Mouse (Mus musculus) kidney, adult 8-10 months (tissue): ENCODE measurements at regions not wholly inside any gene's neighbourhood (a gene's known extent, or its start where the extent isn't known, plus 50 kb on each side); places are given as distances from the start of the nearest gene placed in this dataset.

Experiments used
- DNase-seq, 2 experiments: peaks; one replicate each; pipeline ENCODE4 v3.0.0; 2022

DNA sequence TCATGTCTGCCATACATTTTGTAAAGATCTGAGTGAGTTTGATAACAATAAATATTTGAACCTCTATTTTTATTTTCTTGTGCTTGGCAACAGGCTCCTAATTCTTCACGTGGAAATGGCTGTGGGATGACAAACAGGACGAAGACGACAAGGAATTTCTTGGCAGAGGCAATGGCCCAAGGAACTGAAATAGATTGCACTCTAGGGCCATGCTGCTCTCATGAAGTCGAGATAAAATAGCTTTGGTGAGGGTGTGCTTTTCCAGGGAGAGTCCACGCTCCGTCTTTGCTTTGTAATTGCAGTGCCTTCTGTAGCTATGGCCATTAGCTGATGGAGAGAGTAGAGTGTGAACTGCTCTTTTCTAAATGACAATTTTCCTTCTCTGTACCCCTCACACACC, 50.9 kb upstream of the 1810046K07Rik start:
- no peak for DNase-seq

- DNase-seq, result no peak
These were observed 65.2 kb upstream of the 1810046K07Rik start for GRCm38 (mm10) chr9:51393921-51394320.

- peak; percentile 1 to 3 for DNase-seq
These were observed 65.7 kb upstream of the 1810046K07Rik start for GRCm38 (mm10) chr9:51394372-51394771.

GRCm38 (mm10) chr9:51396801-51397200, 68.1 kb upstream of the 1810046K07Rik start:
- DNase-seq, result no peak

- DNase-seq, result no peak
These were observed 69.0 kb upstream of the 1810046K07Rik start for GRCm38 (mm10) chr9:51397589-51398220.

DNA sequence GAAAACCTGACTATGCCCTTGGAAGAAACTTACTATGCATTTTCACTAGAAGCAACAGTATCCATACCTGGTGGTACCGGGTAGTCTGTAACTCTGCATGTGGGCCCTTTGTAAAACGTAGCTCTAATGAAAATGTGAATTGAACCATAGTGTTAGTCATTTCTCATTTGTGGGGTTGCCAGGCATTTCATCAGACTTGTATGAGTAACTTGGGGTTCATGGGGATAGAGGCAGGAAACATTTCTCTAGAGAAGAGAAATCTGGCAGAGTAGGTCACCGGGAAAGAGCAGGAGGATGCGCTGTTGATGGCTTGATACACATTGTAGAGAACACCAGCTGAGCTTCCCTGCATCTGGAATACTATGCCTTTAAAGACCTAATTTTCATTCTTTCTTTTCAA, 70.2 kb upstream of the 1810046K07Rik start:
- no peak for DNase-seq

DNA sequence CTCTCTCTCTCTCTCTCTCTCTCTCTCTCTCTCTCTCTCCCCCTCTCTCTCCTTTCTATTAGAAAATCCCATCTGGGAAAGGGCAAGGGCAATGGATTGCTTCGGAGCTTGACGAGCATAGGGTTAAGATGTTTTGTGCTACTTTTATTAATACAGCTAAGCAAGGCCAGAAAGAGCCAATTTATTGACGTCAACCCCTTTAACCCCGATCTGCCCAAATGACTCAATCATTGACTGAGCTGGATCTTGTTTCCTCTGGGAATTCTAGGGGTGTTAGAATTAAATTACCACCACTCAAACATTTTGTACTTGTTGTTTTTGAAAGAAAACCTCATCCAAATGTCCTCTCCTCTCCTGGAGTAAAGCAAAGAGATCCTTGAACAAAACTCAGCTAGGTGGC, 70.6 kb upstream of the 1810046K07Rik start:
- DNase-seq, result no peak

DNA sequence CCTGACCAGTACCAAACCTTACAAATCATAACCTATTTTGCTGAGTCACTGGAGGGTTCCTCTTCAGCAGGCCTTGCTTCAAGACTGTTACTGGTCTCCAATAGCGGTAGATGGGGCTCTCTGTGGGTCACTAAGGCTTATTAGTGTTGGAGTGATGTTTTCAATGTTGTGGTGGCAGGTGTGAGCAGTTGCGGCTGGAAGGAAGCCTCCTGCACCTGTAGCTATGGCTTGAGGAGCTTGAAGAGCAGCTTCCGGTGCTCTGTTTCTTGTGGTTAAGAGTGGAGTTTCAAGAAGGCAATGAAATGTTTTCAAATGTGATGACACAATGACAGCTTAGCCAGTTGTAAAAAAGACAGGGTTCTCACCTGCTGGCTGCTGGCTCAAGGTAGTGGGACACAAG, 73.1 kb upstream of the 1810046K07Rik start:
- no peak for DNase-seq

GRCm38 (mm10) chr9:51407978-51408377, 79.3 kb upstream of the 1810046K07Rik start:
- DNase-seq, result no peak

DNA sequence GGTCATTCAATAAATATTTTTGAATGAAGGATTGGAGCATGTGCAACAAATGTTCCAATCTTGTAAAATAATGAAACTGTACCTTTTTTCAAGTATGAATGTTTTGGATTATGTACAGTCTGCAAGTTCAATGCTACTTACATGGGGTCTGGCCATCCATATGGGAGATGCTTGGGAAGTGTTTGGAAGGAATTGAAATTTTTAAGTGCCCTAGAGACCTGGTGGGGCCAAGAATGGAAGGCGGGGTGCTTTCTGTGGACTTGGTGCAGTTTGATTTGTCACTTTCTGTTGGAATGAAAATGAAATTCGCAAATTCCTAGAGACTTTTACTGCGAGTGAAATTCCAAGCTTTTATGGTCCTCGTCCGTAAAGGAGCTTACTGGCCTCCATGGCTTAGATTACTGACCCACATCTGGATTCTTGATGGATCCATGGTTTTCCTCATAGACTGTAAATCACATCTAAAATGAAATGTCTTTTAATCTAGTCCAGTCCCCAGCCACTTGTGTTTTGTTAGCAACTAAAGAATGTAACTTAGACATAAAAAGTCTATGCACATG, 90.3 kb upstream of the 1810046K07Rik start:
- DNase-seq, result no peak

DNA sequence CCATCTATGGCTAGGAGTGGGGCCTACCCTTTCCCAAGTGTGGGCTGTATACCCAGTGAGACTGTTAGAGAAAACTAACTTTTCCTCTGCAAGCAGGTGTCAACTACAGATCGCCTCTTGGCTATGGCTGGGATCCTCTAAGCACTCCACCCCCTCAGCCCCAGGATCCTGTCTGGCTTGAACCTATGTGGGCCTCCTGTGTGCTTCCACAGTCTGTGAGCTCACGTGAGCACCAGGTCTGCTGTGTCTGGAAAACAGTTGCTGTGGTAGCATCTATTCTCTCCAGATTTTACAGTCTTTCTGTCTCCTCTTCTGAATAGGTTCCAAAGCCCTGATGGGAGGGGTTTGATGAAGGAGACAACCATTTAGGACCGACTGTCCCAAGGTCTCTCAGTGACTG, 93.8 kb upstream of the 1810046K07Rik start:
- DNase-seq, result no peak

DNA sequence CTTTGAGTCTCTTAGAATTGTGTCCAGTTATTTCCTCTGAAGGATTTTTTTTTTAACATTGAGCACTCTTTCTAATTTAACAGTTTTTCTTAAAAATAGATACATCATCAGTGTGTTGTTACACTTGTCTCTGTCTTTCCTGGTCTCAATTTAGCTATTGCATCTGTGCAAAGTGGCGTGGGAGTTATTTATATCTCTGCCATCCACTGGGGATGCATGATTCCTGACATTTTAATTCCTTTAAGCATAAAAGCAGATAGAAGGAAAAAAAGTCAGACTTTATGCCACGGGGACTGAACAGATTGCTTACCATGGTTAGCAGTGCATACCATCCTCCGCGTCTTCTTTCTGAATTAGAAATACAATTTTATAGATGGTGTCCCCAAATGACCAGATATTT, 94.6 kb upstream of the 1810046K07Rik start:
- DNase-seq, result no peak

DNA sequence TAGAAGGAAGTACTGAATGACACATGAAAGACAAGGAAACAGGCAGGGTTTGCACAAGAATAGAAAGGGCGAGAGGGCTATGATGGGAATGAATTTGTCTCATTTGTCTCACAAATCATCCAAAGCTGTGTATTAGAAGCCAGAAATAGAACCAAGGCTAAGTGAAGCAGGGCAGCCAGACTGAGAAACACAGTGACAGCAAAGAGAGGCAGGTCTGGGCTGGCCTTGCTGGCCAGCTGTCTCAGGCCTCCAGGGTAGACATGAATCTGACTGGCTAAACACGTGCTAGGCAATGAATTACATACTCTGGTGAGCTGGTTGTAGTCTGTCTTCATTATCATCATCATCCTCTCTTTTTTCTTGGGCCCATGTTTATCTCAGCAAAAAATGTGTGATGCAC, 101.7 kb upstream of the 1810046K07Rik start:
- no peak for DNase-seq

GRCm38 (mm10) chr9:51437130-51437529, 108.4 kb upstream of the 1810046K07Rik start:
- no peak for DNase-seq

DNA sequence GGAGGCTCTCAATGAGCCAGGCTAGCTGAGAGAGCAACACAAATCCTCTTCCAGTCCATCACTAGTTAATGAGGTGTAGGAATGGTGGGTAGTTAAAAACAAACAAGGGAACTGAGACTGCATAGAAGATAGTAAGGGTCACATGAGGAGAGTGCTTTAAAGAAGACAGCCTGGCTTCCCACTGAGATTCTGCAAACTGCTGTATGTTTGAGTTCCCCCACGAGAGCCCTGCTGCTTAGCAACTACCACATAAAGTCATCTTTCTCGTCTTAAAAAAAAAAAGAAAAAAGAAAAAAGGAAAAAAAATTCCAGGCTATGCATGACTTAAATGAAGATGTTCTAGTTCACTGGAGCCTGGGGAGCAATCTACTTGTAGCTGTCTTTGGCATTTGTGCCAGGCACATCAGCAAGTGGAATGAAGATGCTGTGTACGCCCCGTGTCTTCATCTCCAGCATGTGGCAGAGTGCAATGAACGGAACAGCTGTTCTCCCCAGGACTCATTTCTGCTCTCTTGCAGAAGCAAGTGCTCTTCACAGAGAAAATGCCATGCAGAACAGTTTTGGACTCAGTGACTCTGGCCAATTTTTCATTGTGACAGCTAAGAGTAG, 113.2 kb upstream of the 1810046K07Rik start:
- DNase-seq, result no peak

DNA sequence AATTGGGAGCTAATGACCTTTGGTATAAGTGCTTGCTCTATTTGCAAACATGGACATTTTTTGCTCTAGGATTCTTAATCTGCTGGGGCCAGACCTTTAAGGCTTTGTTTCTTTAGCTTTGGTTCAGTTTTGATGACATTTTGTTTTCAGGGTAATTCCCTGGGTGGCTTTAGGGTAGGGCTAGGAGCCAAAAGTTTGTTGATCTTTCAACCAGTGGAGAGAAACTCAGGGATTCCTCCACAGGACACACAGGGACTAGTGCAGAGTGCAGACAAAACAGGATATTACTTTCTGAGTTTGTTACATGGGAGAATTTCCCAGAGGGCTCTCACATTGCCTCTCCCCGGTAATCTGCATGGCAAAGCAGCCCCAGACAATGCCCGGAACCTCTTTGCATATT, 127.0 kb upstream of the 1810046K07Rik start:
- DNase-seq, result no peak

- no peak for DNase-seq
These were observed 133.8 kb upstream of the 1810046K07Rik start for GRCm38 (mm10) chr9:51462463-51463024.

- no peak for DNase-seq
These were observed 141.3 kb upstream of the 1810046K07Rik start for GRCm38 (mm10) chr9:51470031-51470430.

DNA sequence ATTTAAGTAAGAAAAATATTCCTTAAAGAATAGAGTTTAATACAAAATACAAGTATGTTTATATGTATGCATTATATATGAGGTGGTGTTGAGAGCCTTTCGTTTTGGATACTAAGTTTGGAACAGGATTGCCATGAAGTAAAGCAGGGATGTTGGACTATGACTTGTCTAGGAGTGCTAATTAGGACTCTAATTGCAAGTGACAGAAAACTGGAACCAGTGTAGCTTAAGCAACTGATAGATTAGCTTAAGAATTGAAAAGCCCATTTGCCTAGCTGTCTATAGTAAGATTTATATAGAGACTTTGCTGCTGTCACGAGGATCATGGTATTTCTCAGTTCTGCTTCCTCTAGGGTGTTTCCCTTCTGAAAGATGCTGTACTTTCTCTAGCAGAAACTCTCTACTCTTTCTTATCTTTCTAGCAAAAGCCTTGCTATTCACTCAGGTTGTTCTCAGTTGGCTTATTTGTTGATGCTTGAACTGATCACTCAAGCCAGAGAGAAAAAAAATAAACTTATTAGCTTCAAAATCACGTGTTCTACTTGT, 147.9 kb upstream of the 1810046K07Rik start:
- DNase-seq, result no peak

DNA sequence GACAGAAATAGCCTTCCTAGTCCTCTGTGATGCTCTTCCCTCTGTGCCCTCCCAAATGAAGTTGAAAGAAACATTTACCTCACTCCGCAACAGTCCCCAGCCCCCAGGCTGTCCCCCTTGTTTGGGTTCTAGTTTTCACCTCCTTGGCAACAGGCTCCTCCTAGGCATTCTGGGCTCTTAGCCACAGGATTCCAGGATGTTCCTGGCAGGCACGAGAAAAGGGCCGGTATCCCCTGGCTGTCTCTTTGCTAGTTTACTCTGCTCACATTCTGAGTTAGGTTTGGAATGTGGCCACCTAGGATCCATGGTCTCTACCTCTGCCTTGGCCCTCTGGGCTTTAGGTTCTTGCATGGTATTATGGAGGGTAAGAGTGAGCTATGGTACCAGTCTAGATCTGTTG, 159.1 kb upstream of the 1810046K07Rik start:
- DNase-seq, result no peak

- DNase-seq, result no peak
These were observed 178.7 kb upstream of the 1810046K07Rik start for GRCm38 (mm10) chr9:51507265-51507913.

DNA sequence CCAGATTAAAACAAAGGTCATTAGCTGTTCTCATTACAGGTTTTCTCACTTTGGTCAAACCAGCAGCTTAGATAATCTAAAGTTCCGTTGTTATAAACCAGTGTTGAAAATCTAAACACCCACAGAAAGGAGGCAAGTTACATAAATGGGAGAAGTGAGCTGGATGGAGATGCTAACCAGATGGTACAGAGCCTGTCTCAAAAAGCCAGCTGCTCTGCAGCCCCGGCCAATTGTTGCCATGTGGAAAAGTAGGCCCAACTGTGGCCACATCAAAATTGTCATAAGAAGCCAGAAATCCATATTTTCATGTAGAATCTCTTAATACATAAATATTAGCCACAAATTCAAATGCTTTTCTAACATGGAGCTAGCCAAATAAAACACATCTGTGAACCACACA, 188.9 kb upstream of the 1810046K07Rik start:
- DNase-seq, result no peak

DNA sequence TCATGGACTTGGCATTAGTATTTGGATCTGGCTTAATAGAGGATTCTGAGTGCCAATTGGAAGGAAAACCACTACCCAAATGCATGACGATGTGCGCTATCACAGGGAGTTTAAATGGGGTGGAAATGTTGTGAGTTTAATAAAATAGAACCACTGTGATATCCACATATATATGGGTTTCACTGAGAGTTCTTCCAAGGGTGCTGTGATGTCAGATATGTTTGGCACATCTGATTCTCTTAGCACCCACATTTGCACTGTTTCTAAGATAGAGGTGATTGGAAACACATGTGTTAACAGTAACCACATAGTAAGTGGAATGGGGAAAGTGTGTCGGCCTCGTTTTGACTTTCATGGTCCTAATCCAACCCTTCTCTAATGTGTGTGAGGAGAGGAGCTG, 189.7 kb upstream of the 1810046K07Rik start:
- no peak for DNase-seq

GRCm38 (mm10) chr9:51523471-51523870, 194.8 kb upstream of the 1810046K07Rik start:
- no peak for DNase-seq
